Mouse (Mus musculus) neural tube, embryonic 11.5 days (tissue): ENCODE measurements around the gene Fam20b. TPM values are rescaled to one million over a fixed set of nuclear protein-coding genes. Genes with fewer than 3 reads are reported as not detected.

Source experiments
- ATAC-seq: fragments of 200-750 bp; cut with Nextera tagmentation; 2 replicates; pipeline ENCODE4 v1.8.0; 2017; ENCODE audit warnings: moderate number of reproducible peaks, mild to moderate bottlenecking, moderate TSS enrichment, moderate library complexity; ENCODE audit not compliant: insufficient read depth, low FRiP score, low TSS enrichment
- DNase-seq: peaks from one replicate; pipeline ENCODE4 v3.0.0-alpha.2; 2015; ENCODE audit warnings: low spot score
- H3K27ac ChIP-seq: fragments of 300-500 bp; sonication (generic); 2 replicates; pipeline ENCODE4 v1.5.1; 2014; ENCODE audit warnings: low read depth, mild to moderate bottlenecking, low read length
- H3K27me3 ChIP-seq: fragments of 300-500 bp; sonication (generic); 2 replicates; pipeline ENCODE4 v1.6.1; 2014; ENCODE audit warnings: mild to moderate bottlenecking, low read length, mixed read lengths; ENCODE audit not compliant: control insufficient read depth, insufficient read depth
- H3K36me3 ChIP-seq: fragments of 300-500 bp; sonication (generic); 2 replicates; pipeline ENCODE4 v1.6.1; 2014; ENCODE audit warnings: mild to moderate bottlenecking, low read length, moderate library complexity, mixed read lengths; ENCODE audit not compliant: control insufficient read depth, insufficient read depth
- H3K4me1 ChIP-seq: fragments of 300-500 bp; sonication (generic); 2 replicates; pipeline ENCODE4 v1.6.1; 2014; ENCODE audit warnings: low read length, mixed read lengths; ENCODE audit not compliant: control insufficient read depth, insufficient read depth
- H3K4me2 ChIP-seq: fragments of 300-500 bp; sonication (generic); 2 replicates; pipeline ENCODE4 v1.6.1; 2014; ENCODE audit warnings: low read depth, mild to moderate bottlenecking, moderate library complexity
- H3K4me3 ChIP-seq: fragments of 300-500 bp; sonication (generic); 2 replicates; pipeline ENCODE4 v1.5.1; 2014; ENCODE audit warnings: low read depth, low read length
- H3K9ac ChIP-seq: fragments of 300-500 bp; sonication (generic); 2 replicates; pipeline ENCODE4 v1.6.1; 2014; ENCODE audit warnings: mild to moderate bottlenecking, low read length
- H3K9me3 ChIP-seq: fragments of 300-500 bp; sonication (generic); 2 replicates; pipeline ENCODE4 v1.6.1; 2016; ENCODE audit warnings: low read length; ENCODE audit not compliant: control insufficient read depth
- WGBS: fragments of 180-500 bp; shearing (Covaris S2); extraction: QIAGEN DNeasy Blood & Tissue Kit; methylation state at CpG from one replicate; pipeline ENCODE4 v1.1.7; 2014; 5-methylcytosine and 5-hydroxymethylcytosine counted together
- polyA plus RNA-seq: library from polyadenylated mRNA; unstranded; fragments of >200 nt; fragmentation: Nextera tagmentation; extraction: Ambion mirVana; gene quantifications from 2 replicates; pipeline ENCODE4 v1.2.1, GENCODE M21; 2014

Gene Fam20b
- 25.7 and 29.7 TPM in 2 replicates for polyA plus RNA-seq

DNA sequence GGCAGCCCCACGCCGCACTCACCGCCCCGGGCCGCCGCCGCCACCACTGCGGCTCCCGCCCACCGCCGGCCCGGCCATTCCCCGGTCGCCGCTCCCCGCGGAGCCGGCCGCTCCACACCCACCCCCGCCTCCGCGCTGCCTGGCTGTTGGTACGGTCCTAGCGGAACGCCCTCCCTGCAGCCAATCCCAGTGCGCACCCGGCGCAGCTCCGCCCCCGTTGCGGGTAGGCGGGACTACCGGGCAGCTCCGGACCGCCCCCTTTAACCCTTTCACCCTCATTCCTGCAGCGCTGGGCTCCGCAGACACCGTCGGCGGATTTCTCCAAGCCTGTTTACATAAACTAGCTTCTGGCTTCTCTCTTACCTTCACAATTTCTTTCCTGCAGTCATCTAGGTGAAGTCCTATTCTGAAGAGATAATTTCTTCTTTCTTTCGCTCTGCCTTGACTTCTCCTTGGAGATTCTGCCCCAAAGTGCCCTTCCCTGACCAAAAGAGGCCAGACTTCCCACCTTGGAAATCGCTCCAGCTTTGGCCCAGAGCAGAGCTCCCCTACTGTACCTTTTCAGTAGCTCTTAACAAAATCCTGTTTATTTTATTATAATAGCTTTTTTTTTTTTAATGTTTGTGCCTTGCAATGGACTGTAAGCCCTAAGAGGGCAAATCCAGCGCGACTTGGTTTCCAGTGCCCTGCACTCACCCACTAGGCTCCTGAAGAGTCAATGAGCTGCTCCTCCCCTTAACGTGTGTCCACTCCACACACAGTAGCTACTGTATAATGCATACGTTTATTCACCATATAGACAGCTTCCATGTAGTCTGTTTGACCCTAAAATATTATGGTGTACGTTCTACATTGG is at the start of gene Fam20b:
Fam20b (minus strand) TSS at position 137 of the 856 bp plus-strand sequence.
- no peaks in the 10 kb centered on the region for H3K9me3 ChIP-seq
- no peaks in the 10 kb centered on the region for H3K27me3 ChIP-seq
- H3K4me3 ChIP-seq = peak within 1 kb of the TSS; percentile 82
- H3K4me2 ChIP-seq = peak within 1 kb of the TSS; percentile 61
- peak within 1 kb of the TSS; percentile 85 for H3K27ac ChIP-seq
- H3K9ac ChIP-seq = peak within 1 kb of the TSS; percentile 89
- H3K4me1 ChIP-seq = no peaks in the 10 kb centered on the region
- 1% methylated on average over 32 of the region's 47 CpGs for WGBS
- H3K36me3 ChIP-seq = no peaks in the 10 kb centered on the region; the same call in 1 of the 2 replicates
- DNase-seq (peak; percentile 96), ATAC-seq (peak; percentile 97)

DNA sequence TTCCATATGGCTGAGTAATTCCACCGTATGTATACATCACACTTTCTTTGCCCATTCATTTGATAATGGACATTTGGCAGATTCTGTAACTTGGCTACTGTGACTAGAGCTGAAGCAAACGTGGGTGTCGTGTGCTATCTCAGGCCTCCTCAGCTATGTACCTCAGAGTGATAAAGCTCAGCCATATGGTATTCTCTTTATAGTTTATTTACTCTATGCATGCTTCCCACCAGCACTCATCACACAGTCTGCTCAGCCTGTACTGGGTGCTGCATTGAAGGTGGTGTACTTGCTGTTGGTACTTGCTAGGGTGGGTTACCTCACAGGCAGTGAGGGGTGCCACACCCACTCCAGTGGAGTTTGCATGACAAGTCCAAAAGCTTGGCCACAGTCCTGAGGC is 46.4 kb upstream of the Fam20b start:
- no peak overlapping the region for H3K9ac ChIP-seq

DNA sequence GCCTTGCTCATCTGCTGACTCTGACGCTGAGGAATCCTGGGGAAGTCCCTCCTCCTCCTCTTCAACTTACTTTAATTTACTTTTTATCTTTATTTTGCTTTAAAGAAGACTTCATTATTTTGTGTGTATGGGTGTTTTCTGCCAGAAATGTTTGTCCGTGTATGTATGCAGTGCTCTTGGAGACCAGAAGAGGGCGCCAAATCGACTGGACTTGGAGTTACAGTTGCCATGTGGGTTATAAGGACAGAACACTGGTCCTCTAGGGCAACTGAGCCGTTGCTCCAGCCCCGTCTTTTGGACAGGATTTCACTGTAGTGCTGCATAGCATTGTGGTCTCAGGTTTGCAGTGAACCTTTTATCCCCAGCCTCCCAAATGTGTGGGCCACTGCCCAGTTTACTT is 45.7 kb upstream of the Fam20b start:
- H3K36me3 ChIP-seq = no peaks in the 10 kb centered on the region
- no peak for ATAC-seq

More for the DNA sequence above, 46.4 kb upstream of the Fam20b start:
- Histone ChIP-seq H3K4me3 (no peak overlapping the region), H3K27me3 (no peaks in the 10 kb centered on the region), H3K27ac (no peak overlapping the region), H3K4me2 (no peak overlapping the region), H3K4me1 (no peaks in the 10 kb centered on the region), H3K36me3 (no peaks in the 10 kb centered on the region), H3K9me3 (peaks cover 4% of the 10 kb centered on the region; the same call in 1 of the 2 replicates)
- ATAC-seq (no peak), DNase-seq (no peak)
- whole genome bisulfite sequencing = 90% methylated on average over 3 of the region's 3 CpGs

DNA sequence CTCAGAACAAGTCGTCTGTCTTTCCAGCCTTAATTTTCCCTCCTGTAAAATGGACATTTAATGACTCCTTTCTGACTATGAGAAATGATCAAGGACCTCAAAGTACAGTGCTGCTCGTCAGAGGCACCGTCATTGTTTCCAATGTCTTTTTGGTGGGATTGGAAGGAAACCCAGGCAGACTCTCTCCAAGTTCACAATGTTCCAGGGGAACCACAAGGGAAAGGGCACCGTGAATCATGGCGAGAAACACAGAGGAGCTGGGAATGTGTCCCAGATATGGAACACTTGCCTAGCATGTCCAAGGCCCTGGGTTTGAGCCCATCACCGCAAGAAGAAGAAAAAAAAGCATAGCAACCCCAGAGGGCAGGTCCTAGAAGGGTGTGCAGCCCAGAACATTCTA is 44.4 kb upstream of the Fam20b start:
- Histone ChIP-seq H3K36me3 (no peaks in the 10 kb centered on the region), H3K9me3 (peaks cover 4% of the 10 kb centered on the region; the same call in 1 of the 2 replicates), H3K27me3 (no peaks in the 10 kb centered on the region), H3K9ac (no peak overlapping the region), H3K4me1 (peaks cover 3% of the 10 kb centered on the region), H3K27ac (no peak overlapping the region), H3K4me2 (no peak overlapping the region), H3K4me3 (no peak overlapping the region)
- 97% methylated on average over 6 of the region's 6 CpGs for WGBS
- ATAC-seq (no peak), DNase-seq (no peak)

More for the DNA sequence above, 45.7 kb upstream of the Fam20b start:
- peaks cover 4% of the 10 kb centered on the region; the same call in 1 of the 2 replicates for H3K9me3 ChIP-seq
- H3K4me3 ChIP-seq = no peak overlapping the region
- H3K27me3 ChIP-seq = no peaks in the 10 kb centered on the region
- H3K9ac ChIP-seq = no peak overlapping the region
- DNase-seq = no peak
- 73% methylated on average over 6 of the region's 6 CpGs for WGBS
- no peak overlapping the region for H3K27ac ChIP-seq
- no peak overlapping the region for H3K4me2 ChIP-seq
- H3K4me1 ChIP-seq = no peaks in the 10 kb centered on the region

DNA sequence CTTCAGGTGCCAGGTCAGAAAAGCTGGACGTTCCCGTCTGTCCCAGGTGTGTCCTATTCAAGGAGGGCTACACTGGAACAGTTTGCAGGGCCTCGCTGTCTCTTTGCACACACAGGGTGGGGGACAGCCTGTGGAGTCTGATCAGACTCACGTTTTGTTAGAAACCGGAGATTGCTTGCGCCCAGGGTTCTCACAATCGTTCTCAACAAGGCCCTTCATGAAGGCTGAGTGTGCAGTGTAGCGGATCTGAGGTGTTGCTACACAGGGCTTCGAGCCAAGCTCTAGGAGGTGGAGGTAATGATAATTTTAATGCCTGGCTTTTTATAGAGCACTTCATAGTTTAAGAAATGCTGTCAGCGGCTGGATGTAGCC is 42.5 kb upstream of the Fam20b start:
- no peak overlapping the region for H3K4me2 ChIP-seq
- peaks cover 9% of the 10 kb centered on the region for H3K4me1 ChIP-seq
- no peak for ATAC-seq
- no peaks in the 10 kb centered on the region for H3K36me3 ChIP-seq
- H3K9me3 ChIP-seq = no peaks in the 10 kb centered on the region; the same call in 1 of the 2 replicates
- H3K27me3 ChIP-seq = no peaks in the 10 kb centered on the region
- no peak overlapping the region for H3K9ac ChIP-seq
- no peak overlapping the region for H3K4me3 ChIP-seq
- no peak overlapping the region for H3K27ac ChIP-seq
- no peak for DNase-seq
- WGBS = 81% methylated on average over 10 of the region's 10 CpGs

DNA sequence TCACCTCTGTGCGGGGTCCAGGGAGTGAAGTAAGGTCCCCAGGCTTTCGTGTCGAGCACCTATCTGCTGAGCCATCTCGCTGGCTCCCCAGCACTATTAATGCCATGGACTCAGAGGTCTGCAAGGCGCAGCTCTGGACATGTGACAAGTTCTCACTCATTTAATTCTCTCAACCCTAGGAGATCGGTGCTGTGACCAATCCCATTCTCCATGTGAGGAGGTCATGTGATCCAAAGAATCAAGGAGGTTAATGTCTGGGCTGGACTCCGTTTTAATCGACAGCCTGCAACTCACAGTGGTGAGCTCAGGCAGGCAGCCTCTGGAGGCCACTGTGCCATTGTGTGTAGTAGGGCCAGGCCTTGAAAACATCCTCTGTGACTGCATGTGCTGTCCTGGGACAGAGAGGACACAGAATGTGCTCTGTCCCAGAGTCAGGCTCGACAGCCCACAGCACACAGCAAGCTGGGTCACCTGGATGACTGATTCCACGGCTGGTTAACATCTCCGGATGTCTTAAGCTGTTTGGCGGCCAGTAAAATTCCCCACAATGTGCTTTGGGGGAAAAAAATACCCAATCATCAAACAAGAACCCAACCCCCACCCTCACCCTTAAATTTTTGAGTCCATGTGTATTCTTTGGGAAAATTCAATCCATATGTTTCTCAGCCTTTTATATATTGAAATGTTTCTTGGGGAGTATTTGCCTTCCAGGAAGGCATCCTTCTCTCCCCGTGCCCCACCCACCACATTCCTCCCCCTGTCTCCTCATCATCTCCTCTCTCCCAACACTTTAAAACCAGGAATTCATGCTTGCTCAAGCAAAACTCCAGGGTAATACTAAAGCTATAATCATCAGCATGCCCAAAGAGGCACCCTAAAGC is 41.9 kb upstream of the Fam20b start:
- no peak overlapping the region for H3K4me2 ChIP-seq
- no peaks in the 10 kb centered on the region for H3K9me3 ChIP-seq
- no peak overlapping the region for H3K9ac ChIP-seq
- 67% methylated on average over 13 of the region's 13 CpGs for WGBS
- peaks cover 9% of the 10 kb centered on the region for H3K4me1 ChIP-seq
- no peak overlapping the region for H3K4me3 ChIP-seq
- DNase-seq (no peak), ATAC-seq (peak; percentile 29; the same call in 1 of the 2 replicates)
- H3K36me3 ChIP-seq = no peaks in the 10 kb centered on the region
- H3K27me3 ChIP-seq = no peaks in the 10 kb centered on the region
- H3K27ac ChIP-seq = no peak overlapping the region

DNA sequence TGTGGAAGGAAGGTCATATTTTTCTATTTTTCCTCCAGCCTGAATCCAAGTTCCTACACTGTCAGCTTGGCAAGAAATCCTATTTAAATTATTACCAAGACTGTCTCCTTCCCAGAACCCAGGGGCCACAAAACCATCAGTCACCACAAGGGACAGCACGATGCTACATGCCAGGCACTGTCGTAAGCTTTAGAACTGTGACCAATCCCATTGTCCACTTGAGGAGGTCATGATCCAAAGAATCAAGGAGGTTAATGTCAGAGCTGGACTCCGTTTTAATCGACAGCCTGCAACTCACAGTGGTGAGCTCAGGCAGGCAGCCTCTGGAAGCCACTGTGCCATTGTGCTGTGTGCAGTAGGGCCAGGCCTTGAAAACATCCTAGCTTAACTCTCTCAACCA is 39.4 kb upstream of the Fam20b start:
- Histone ChIP-seq H3K27ac (0 out of 2 replicates have a peak overlapping the region, but pooled peaks have one; percentile 47), H3K4me2 (no peak overlapping the region), H3K4me1 (peaks cover 27% of the 10 kb centered on the region), H3K27me3 (no peaks in the 10 kb centered on the region), H3K4me3 (no peak overlapping the region), H3K36me3 (no peaks in the 10 kb centered on the region), H3K9ac (no peak overlapping the region), H3K9me3 (no peaks in the 10 kb centered on the region)
- DNase-seq (no peak), ATAC-seq (no peak)
- WGBS = 19% methylated on average over 4 of the region's 4 CpGs

DNA sequence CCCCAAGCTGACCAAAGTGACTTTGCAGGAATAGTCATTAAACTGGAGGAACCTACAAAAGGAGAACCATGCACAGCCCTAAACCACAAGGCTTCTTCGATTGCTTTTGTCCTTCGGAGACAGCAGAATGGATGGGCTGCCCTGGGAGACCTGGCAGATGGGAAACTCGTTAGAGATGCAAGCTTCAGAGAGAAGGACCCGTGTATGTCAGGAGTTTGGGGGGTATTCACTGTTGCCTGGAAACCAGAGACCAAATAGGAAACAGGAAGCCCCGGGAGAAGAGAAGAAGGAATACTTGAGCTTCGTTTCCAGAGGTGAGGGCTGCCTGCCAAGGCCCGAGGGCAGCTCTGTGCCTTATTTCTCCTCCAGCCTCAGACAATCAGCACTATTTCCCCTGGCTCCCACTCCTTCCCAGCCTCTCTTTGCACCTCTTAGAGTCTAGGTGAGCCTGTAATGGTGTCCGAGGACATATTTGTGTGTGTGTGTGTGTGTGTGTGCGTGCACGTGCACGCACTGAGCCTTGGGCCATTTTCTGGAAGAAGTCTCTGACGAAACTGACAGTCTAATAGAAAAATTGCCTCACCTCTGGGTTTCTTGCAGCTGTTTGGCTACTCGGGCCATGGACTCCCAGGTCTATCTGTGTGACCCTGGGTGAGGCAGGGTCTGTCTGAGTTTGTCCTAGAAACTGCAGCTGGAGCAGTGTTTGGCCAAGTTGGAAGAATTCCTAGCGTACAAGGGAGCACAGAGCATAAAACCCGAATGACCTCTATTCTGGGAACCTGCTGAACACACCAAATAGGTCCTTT is 35.9 kb upstream of the Fam20b start:
- ATAC-seq = peak; percentile 58
- peak overlapping the region; percentile 10; the same call in 1 of the 2 replicates for H3K4me2 ChIP-seq
- H3K9me3 ChIP-seq = no peaks in the 10 kb centered on the region
- H3K4me3 ChIP-seq = no peak overlapping the region
- H3K27me3 ChIP-seq = no peaks in the 10 kb centered on the region
- 28% methylated on average over 15 of the region's 15 CpGs for WGBS
- H3K9ac ChIP-seq = peak overlapping the region; percentile 32; the same call in 1 of the 2 replicates
- H3K4me1 ChIP-seq = peaks cover 38% of the 10 kb centered on the region
- peak overlapping the region; percentile 91 for H3K27ac ChIP-seq
- no peaks in the 10 kb centered on the region for H3K36me3 ChIP-seq
- DNase-seq = peak; percentile 81
